Mouse (Mus musculus): Measurements from ENCODE around the gene Gm49339. TPM values are rescaled to one million over a fixed set of nuclear protein-coding genes. Genes with fewer than 3 reads are reported as not detected.

Gene Gm49339
- total and polyA plus RNA-seq, 3 experiments = 1.0 to 15.3 (median 3.8) TPM

DNA sequence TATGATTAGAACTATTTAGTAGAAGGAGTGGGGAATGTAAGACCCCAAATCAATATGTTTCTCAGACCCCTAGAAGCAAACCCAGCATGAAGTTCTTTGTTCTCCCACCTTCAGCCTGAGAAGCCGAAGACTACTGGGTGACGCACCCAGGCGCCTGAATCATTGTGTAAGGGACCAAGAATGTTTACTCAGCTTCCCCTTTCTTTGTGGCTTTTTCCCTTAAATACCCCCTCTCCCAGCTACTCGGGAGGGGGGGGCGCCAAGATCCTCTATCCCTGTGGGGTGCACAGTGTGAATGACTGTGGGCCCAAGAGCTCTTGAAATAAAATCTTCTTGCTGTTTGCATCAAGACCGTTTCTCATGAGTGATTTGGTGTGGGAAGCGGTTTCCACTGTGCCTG is 50.4 kb downstream of the Gm49339 start:
- no peaks in the 10 kb centered on the region for H3K36me3 ChIP-seq (replicated peaks in 1 of 2; ENCODE audit: control insufficient read depth in 1 of 2, insufficient read depth in 1 of 2, low read length in 1 of 2)

More for the DNA sequence above, 50.4 kb downstream of the Gm49339 start:
- dilution Hi-C loops (cut with MboI; ENCODE audit: extremely low pct_ligation_motif_present, extremely low pct_unique_long_range_greater_than_20kb, low sequenced_read_pairs) = no loop called here
- Histone ChIP-seq H3K4me1 (ENCODE audit: control insufficient read depth in 1 of 2, insufficient read depth in 2 of 2) (no peaks in the 10 kb centered on the region; a peak in 1 of 4 replicates), H3K4me2 (ENCODE audit: insufficient read depth, low read depth, poor library complexity, severe bottlenecking) (no peak overlapping the region), H3K27me3 (replicated peaks) (no peaks in the 10 kb centered on the region), H3K4me3 (replicated peaks in 1 of 3; ENCODE audit: low read depth in 2 of 3, low read length in 2 of 3, poor library complexity in 1 of 3) (no peak overlapping the region), H3K9me3 (replicated peaks; ENCODE audit: low read length) (no peaks in the 10 kb centered on the region), H3K27ac (ENCODE audit: insufficient read depth, low read depth) (no peak overlapping the region), H3K79me2 (replicated peaks; ENCODE audit: control insufficient read depth, extremely low read depth, insufficient read depth, poor library complexity, severe bottlenecking) (no peaks in the 10 kb centered on the region), H3K9ac (ENCODE audit: insufficient read depth, low read depth) (no peak overlapping the region)
- TF ChIP-seq ETS1 (conservative IDR thresholded peaks at IDR 0.05; ENCODE audit: low read depth, low read length) (no peak), KAT2A (IDR thresholded peaks at IDR 0.05; ENCODE audit: insufficient replicate concordance, low read length) (no peak), IRF4 (IDR thresholded peaks at IDR 0.05; ENCODE audit: low read depth, low read length) (no peak), PAX5 (IDR thresholded peaks at IDR 0.05; ENCODE audit: low read length) (no peak), TCF12 (IDR thresholded peaks at IDR 0.05; ENCODE audit: low read depth, low read length) (no peak), NRF1 (IDR thresholded peaks at IDR 0.05; ENCODE audit: low read depth, low read length) (no peak), CHD1 (IDR thresholded peaks at IDR 0.05; ENCODE audit: low read depth, low read length) (no peak), MAZ (IDR thresholded peaks at IDR 0.05; ENCODE audit: low read depth, low read length) (no peak), EP300 (IDR thresholded peaks at IDR 0.05; ENCODE audit: low read length) (no peak), USF2 (conservative IDR thresholded peaks at IDR 0.05; ENCODE audit: low read depth, low read length) (no peak), SMC3 (IDR thresholded peaks at IDR 0.05; ENCODE audit: low read depth, low read length) (no peak), POLR2AphosphoS2 (IDR thresholded peaks at IDR 0.05; ENCODE audit: low read depth, low read length) (no peak), CHD2 (IDR thresholded peaks at IDR 0.05; ENCODE audit: low read length) (no peak), NELFE (IDR thresholded peaks at IDR 0.05; ENCODE audit: low read depth, low read length) (no peak), SIN3A (IDR thresholded peaks at IDR 0.05; ENCODE audit: low read length) (no peak), JUND (conservative IDR thresholded peaks at IDR 0.05; ENCODE audit: low read depth, low read length) (no peak)
- DNase-seq (ENCODE audit: extremely low read depth) = no peak
- in situ Hi-C loops (cut with MboI; ENCODE audit: low pct_ligation_motif_present, low pct_unique_long_range_greater_than_20kb, low sequenced_read_pairs) = no loop called here

Other genes with a start within 250 kb of the Gm49339 start
- gene Lilr4b, start within 50 bp of the Gm49339 start, total RNA-seq (2012; rRNA removed) = 1.3 and 1.7 TPM in 2 replicates
- gene Lilr4b, start within 50 bp of the Gm49339 start, total RNA-seq (2014; rRNA removed) = 3.1 and 6.1 TPM in 2 replicates
- gene Lilr4b, start within 50 bp of the Gm49339 start, polyA plus RNA-seq (2012; ENCODE audit: insufficient read length, low read depth) = 13.0 and 19.4 TPM in 2 replicates
- 2.8 and 4.1 TPM in 2 replicates for gene Lilrb4a, start 10.3 kb downstream of the Gm49339 start, total RNA-seq (2012; rRNA removed)
- 11.3 and 19.2 TPM in 2 replicates for gene Lilrb4a, start 10.3 kb downstream of the Gm49339 start, total RNA-seq (2014; rRNA removed)
- gene Lilrb4a, start 10.3 kb downstream of the Gm49339 start, polyA plus RNA-seq (2012; ENCODE audit: insufficient read length, low read depth) = 48.0 and 53.3 TPM in 2 replicates
- gene Fam162b, start 109.9 kb downstream of the Gm49339 start, total RNA-seq (2012; rRNA removed) = 0.29 TPM in 1 of 2 replicates, not detected in the other
- not detected in 2 replicates for gene Fam162b, start 109.9 kb downstream of the Gm49339 start, total RNA-seq (2014; rRNA removed)
- 0.52 and 0.86 TPM in 2 replicates for gene Fam162b, start 109.9 kb downstream of the Gm49339 start, polyA plus RNA-seq (2012; ENCODE audit: insufficient read length, low read depth)
- gene Gprc6a, start 150.8 kb downstream of the Gm49339 start, total RNA-seq (2012; rRNA removed) = not detected in 2 replicates
- gene Gprc6a, start 150.8 kb downstream of the Gm49339 start, total RNA-seq (2014; rRNA removed) = not detected in 2 replicates
- gene Gprc6a, start 150.8 kb downstream of the Gm49339 start, polyA plus RNA-seq (2012; ENCODE audit: insufficient read length, low read depth) = not detected in 2 replicates
- gene Rfx6, start 197.1 kb downstream of the Gm49339 start, total RNA-seq (2012; rRNA removed) = not detected in 2 replicates
- gene Rfx6, start 197.1 kb downstream of the Gm49339 start, total RNA-seq (2014; rRNA removed) = not detected in 2 replicates
- gene Rfx6, start 197.1 kb downstream of the Gm49339 start, polyA plus RNA-seq (2012; ENCODE audit: insufficient read length, low read depth) = not detected in 2 replicates